Mouse (Mus musculus) fat pad, adult 2 months (tissue): ENCODE measurements around the gene Pou2f2.

ENCODE experiments used
- DNase-seq: peaks from one replicate; pipeline ENCODE4 v3.0.0-alpha.2; 2011; ENCODE audit warnings: low read depth, low spot score; ENCODE audit errors: extremely low read depth

The Pou2f2 gene

GRCm38 (mm10) chr7:25150151-25150663 lies 29.3 kb downstream of the Pou2f2 start:
- DNase-seq: no peak

DNA sequence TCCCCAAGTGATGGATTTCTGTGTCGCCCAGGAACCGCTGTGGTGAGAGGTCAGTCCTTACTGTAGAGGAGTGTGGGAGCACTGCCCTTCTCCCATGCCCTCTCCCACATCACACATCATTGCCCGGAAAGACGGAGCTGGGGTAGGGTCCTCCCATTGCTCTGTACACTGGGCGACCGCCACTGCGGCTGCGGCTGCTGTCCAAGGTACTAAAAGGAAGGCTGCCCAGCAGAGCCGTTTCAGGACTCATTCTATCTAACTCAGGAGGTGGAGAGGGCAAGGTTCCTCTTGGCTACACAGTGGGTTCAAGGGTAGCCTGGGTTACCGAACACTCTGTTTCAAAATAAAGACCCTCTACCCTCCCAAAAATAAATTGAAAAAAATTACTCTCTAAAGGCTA lies 33.6 kb downstream of the Pou2f2 start:
- DNase-seq: no peak

GRCm38 (mm10) chr7:25141761-25142160 lies 37.8 kb downstream of the Pou2f2 start:
- no peak for DNase-seq

- DNase-seq: no peak
Measured at GRCm38 (mm10) chr7:25137553-25137952, 42.0 kb downstream of the Pou2f2 start.

DNA sequence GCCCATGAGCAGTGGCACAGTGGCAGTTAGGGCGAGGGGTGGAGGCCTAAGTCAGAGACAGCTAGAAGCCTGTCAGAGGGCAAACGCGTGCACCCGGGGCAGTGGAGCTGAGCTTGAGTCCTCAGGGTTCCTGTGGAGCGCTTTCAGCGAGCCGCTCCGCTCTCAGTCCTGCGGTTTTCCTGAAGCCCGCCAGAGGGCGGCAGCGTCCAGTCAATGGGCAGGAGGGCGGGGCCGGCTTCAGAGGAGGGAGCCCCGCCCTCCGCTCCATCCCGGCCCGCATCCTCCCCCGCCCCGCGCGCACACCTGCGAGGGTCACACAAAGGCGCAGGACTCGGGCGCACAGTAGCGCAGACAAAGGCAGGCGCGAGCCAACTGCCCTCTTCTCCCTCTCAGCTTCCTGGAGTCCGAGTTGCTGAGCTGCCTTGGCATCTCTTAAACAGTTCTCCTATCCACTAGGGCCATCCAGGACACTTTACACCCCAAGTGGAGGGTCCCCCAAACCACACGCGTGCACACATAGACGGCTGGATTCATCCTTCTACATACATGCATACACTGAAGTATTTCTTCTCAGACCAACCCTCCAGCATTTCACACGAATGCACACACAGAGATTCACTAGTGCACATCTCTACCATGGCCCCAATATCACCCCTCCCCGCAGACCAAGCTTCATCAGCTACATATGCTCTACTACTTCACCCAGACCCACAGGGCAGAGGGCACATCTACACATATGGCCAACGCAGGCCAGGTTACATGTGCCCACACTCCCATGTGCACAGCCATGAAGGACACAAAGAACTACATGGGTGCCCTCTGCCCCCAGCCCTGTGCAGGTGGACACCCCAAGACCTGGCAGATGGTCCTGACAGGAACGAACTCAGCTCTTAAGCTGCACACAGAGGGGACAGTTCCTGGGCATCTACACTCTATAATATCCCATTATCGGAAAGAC lies 46.2 kb downstream of the Pou2f2 start:
- DNase-seq: no peak

DNA sequence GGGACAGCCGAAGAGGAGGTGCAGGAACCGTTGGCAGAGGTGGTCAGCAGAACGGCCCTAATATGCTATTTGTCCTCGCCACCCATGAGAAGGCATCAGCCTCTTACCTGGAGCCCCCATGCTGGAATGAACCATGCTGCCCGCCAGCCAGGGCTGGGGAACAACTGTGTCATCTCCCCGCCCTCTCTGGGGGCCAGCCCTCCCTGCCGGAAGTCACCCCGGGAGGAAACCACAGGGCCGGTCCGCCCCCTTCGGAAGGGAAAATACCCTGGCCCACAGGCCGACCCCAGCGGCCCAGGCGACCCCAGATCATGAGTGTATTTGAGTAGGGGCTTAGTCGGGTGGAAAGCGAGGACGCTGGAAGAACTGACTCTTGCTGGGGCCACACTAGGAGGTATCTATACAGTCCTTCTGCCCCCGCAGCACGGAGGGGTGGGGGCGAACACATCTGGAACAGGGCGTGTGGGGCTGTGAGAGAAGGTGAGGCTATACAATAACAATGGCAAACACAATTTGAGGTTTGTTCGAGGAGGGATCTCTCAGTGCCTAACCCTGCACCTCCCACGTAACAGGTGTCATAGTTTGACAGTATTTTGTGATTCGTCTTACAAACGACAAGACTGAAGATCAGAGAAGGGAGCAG lies 47.1 kb downstream of the Pou2f2 start:
- no peak for DNase-seq

- DNase-seq: no peak
Measured at GRCm38 (mm10) chr7:25131247-25131646, 48.3 kb downstream of the Pou2f2 start.

- DNase-seq: no peak
Measured at GRCm38 (mm10) chr7:25130565-25130964, 49.0 kb downstream of the Pou2f2 start.

GRCm38 (mm10) chr7:25129390-25129979 lies 50.0 kb downstream of the Pou2f2 start:
- no peak for DNase-seq

DNA sequence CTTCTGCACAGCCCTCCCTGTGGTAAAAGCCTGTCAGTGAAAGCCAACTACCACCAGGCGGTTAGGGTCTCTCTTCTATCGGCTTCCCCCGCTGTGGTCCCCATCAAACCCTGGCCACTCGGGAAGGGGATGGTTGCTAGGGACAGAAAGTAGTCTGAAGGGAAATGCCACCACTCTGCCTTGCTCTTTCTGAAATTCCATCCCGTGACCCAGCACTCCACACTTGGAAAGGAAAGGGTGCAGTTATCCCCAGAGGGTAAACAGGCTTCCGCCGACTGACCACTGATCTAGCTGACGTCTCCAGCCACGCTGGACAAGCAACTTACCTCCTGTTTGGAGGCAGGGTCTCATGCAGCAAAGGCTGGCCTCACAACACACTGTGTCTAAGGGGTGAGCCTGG lies 51.6 kb downstream of the Pou2f2 start:
- no peak for DNase-seq

- no peak for DNase-seq
Measured at GRCm38 (mm10) chr7:25125716-25126281, 53.7 kb downstream of the Pou2f2 start.

GRCm38 (mm10) chr7:25121240-25121786 lies 58.2 kb downstream of the Pou2f2 start:
- DNase-seq: no peak

DNA sequence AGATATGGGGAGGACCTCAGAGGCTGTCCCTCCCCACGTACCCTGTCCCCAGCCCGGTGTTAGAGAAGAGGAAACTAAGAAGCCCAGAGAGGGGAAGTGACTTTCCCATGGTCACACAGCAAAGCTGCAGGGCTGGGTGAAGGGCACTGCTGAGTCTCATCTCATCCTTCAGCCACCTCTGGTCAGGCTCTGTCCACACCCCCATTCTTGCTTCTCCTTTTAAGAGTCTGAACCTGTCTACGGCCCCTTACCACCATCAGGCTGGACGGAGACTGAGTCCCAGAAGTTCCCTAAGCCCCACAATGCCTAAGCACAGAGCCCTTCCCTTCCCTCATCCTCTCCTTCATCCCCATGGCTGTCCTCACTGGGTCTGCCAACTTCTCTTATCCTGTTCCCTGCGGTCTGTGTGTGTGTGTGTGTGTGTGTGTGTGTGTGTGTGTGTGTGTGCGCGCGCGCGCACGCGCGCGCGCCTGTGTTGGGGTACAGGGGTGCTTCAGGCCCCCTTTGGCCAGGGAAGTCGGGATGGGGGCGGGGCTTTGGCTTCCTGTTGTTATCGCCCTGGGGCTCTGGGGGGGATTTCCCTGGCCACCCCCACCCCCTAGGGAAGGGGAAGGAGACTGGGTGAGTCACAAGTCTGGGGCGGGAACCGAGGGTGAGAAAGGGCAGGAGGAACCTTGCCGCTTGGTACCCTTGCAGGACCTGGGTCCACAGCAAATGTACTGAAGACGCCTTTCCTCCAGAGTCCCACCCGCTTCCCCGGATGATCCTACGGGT lies 59.3 kb downstream of the Pou2f2 start:
- no peak for DNase-seq

DNA sequence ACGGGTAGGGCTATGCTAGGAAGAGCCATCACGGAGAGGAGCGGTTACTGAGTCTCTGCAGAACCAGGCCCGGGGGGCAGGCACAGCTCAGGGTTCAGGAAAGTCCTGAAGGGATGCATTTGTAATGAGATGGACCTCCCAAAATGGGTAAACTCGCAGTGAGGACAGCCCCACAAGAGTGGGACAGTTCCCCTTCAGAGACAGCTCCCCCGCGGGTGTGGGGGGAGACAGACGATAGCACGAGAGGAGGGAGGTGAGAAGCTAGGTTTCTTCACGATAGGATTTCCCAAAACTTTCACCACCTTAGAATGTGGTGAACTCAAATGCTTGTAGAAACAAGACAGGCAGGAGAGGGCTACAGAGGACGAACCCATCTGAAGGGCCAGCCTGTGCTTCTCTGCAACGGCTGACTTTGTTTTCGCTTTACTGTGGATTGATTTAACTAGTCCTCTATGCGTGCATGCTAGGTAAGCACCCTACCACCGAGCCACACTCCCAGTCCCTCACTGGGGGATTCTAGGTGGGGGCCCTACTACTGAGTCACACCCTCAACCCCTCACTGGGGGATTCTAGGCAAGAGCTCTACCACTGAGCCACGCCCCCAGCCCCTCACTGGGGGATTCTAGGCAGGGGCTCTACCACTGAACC lies 66.4 kb downstream of the Pou2f2 start:
- no peak for DNase-seq

- DNase-seq: no peak
Measured at GRCm38 (mm10) chr7:25112178-25112955, 67.2 kb downstream of the Pou2f2 start.

DNA sequence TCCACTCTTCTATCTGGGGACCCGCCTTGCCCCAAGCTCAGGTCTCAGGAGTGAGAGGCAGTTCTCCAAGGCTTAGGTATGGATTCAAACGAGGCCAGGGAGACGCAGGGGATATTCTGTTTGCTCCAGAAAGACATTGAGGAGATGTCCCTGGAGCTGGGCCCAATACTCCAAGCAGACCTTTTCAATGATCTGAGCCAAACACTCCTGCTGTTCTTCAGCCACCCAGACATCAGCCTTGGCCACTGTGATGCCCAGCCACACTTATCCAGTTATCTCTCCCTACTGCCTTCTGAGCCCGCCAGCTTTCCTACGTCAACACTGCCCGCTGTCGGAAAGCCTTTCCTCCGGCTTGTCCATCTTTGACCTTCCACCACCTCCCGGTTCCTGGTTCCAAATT lies 69.2 kb downstream of the Pou2f2 start:
- no peak for DNase-seq

- DNase-seq: no peak
Measured at GRCm38 (mm10) chr7:25109355-25109754, 70.2 kb downstream of the Pou2f2 start.

- DNase-seq: no peak
Measured at GRCm38 (mm10) chr7:25106790-25107502, 72.6 kb downstream of the Pou2f2 start.
